Mouse (Mus musculus) cortical plate, adult 2 months (tissue): Measurements from ENCODE around the gene Borcs7.

Experiments used
- CTCF ChIP-seq: fragments of 200-500 bp; IDR thresholded peaks from 2 replicates; pipeline ENCODE4 v1.5.1; 2011; ENCODE audit warnings: mild to moderate bottlenecking, control low read depth, low read length; ENCODE audit not compliant: insufficient read depth; ENCODE audit errors: extremely low read depth
- POLR2A ChIP-seq: fragments of 200-500 bp; IDR thresholded peaks from 2 replicates; pipeline ENCODE4 v1.6.1; 2011; ENCODE audit warnings: mild to moderate bottlenecking, low read length, control low read depth; ENCODE audit not compliant: insufficient read depth; ENCODE audit errors: extremely low read depth

- TF ChIP-seq CTCF (no peak), POLR2A (no peak)
Observed at GRCm38 (mm10) chr19:46657339-46658020, 32.2 kb upstream of the Borcs7 start.
